Mouse (Mus musculus): ENCODE data around the gene Plxna2. TPM values are rescaled to one million over a fixed set of nuclear protein-coding genes. Genes with fewer than 3 reads are reported as not detected.
A peak's percentile ranks its signal among the peaks of the same experiment; 100 is the strongest.

Plxna2 gene
- polyA plus RNA-seq, 1 experiment from 2014 or later, result 19.0 TPM

- no peak for DNase-seq (ENCODE audit: low spot score)
- no peaks in the 10 kb centered on the region for H3K9me3 ChIP-seq (ENCODE audit: control insufficient read depth, low read length)
- H3K9ac ChIP-seq (ENCODE audit: low read length), result no peak overlapping the region
- no peaks in the 10 kb centered on the region for H3K27me3 ChIP-seq (ENCODE audit: control insufficient read depth, insufficient read depth, low read length)
- H3K4me3 ChIP-seq (ENCODE audit: low read depth, low read length), result no peak overlapping the region
- no peaks in the 10 kb centered on the region for H3K36me3 ChIP-seq (ENCODE audit: control insufficient read depth, insufficient read depth, low read length)
- H3K4me2 ChIP-seq (ENCODE audit: low read depth, low read length, severe bottlenecking), result no peak overlapping the region
- H3K4me1 ChIP-seq (replicated peaks; ENCODE audit: control insufficient read depth, insufficient read depth, low read length), result peaks cover 18% of the 10 kb centered on the region; the same call in 1 of the 2 replicates
- H3K27ac ChIP-seq (ENCODE audit: low read depth, low read length), result no peak overlapping the region
- ATAC-seq (replicated peaks; ENCODE audit: low FRiP score), result no peak
Observed at GRCm38 (mm10) chr1:194627286-194627685, 9.3 kb downstream of the Plxna2 start.

- DNase-seq (ENCODE audit: low spot score) (no peak), ATAC-seq (replicated peaks; ENCODE audit: low FRiP score) (peak; percentile 68)
- H3K27ac ChIP-seq (ENCODE audit: low read depth, low read length), result no peak overlapping the region
- no peaks in the 10 kb centered on the region for H3K9me3 ChIP-seq (ENCODE audit: control insufficient read depth, low read length)
- H3K4me1 ChIP-seq (replicated peaks; ENCODE audit: control insufficient read depth, insufficient read depth, low read length), result peaks cover 12% of the 10 kb centered on the region; the same call in 1 of the 2 replicates
- no peaks in the 10 kb centered on the region for H3K36me3 ChIP-seq (ENCODE audit: control insufficient read depth, insufficient read depth, low read length)
- H3K27me3 ChIP-seq (ENCODE audit: control insufficient read depth, insufficient read depth, low read length), result no peaks in the 10 kb centered on the region
- H3K4me2 ChIP-seq (ENCODE audit: low read depth, low read length, severe bottlenecking), result no peak overlapping the region
- 4% methylated on average over 2 of the region's 2 CpGs for WGBS
- H3K9ac ChIP-seq (ENCODE audit: low read length), result no peak overlapping the region
- H3K4me3 ChIP-seq (ENCODE audit: low read depth, low read length), result no peak overlapping the region
Observed at GRCm38 (mm10) chr1:194629135-194629689, 11.2 kb downstream of the Plxna2 start.

- WGBS, result 51% methylated on average over 1 of the region's 1 CpGs
- Histone ChIP-seq H3K4me2 (ENCODE audit: low read depth, low read length, severe bottlenecking) (no peak overlapping the region), H3K4me3 (ENCODE audit: low read depth, low read length) (no peak overlapping the region), H3K36me3 (ENCODE audit: control insufficient read depth, insufficient read depth, low read length) (no peaks in the 10 kb centered on the region), H3K9ac (ENCODE audit: low read length) (no peak overlapping the region), H3K27ac (ENCODE audit: low read depth, low read length) (no peak overlapping the region), H3K9me3 (ENCODE audit: control insufficient read depth, low read length) (no peaks in the 10 kb centered on the region), H3K4me1 (replicated peaks; ENCODE audit: control insufficient read depth, insufficient read depth, low read length) (peaks cover 12% of the 10 kb centered on the region; the same call in 1 of the 2 replicates), H3K27me3 (ENCODE audit: control insufficient read depth, insufficient read depth, low read length) (no peaks in the 10 kb centered on the region)
- no peak for ATAC-seq (replicated peaks; ENCODE audit: low FRiP score)
- no peak for DNase-seq (ENCODE audit: low spot score)
Observed at GRCm38 (mm10) chr1:194630498-194631056, 12.6 kb downstream of the Plxna2 start.

- Histone ChIP-seq H3K27me3 (ENCODE audit: control insufficient read depth, insufficient read depth, low read length) (no peaks in the 10 kb centered on the region), H3K9me3 (ENCODE audit: control insufficient read depth, low read length) (no peaks in the 10 kb centered on the region), H3K36me3 (ENCODE audit: control insufficient read depth, insufficient read depth, low read length) (no peaks in the 10 kb centered on the region), H3K27ac (ENCODE audit: low read depth, low read length) (no peak overlapping the region), H3K9ac (ENCODE audit: low read length) (no peak overlapping the region), H3K4me1 (replicated peaks; ENCODE audit: control insufficient read depth, insufficient read depth, low read length) (peaks cover 12% of the 10 kb centered on the region; the same call in 1 of the 2 replicates), H3K4me2 (ENCODE audit: low read depth, low read length, severe bottlenecking) (no peak overlapping the region), H3K4me3 (ENCODE audit: low read depth, low read length) (no peak overlapping the region)
- ATAC-seq (replicated peaks; ENCODE audit: low FRiP score) (no peak), DNase-seq (ENCODE audit: low spot score) (no peak)
- 41% methylated on average over 1 of the region's 1 CpGs for WGBS
Observed at GRCm38 (mm10) chr1:194631574-194631973, 13.6 kb downstream of the Plxna2 start.

- DNase-seq (ENCODE audit: low spot score) (no peak), ATAC-seq (replicated peaks; ENCODE audit: low FRiP score) (no peak)
- H3K27me3 ChIP-seq (ENCODE audit: control insufficient read depth, insufficient read depth, low read length), result no peaks in the 10 kb centered on the region
- H3K4me3 ChIP-seq (ENCODE audit: low read depth, low read length), result no peak overlapping the region
- H3K4me2 ChIP-seq (ENCODE audit: low read depth, low read length, severe bottlenecking), result no peak overlapping the region
- 88% methylated on average over 1 of the region's 1 CpGs for whole genome bisulfite sequencing
- H3K9me3 ChIP-seq (ENCODE audit: control insufficient read depth, low read length), result no peaks in the 10 kb centered on the region
- H3K9ac ChIP-seq (ENCODE audit: low read length), result no peak overlapping the region
- H3K4me1 ChIP-seq (replicated peaks; ENCODE audit: control insufficient read depth, insufficient read depth, low read length), result peaks cover 12% of the 10 kb centered on the region; the same call in 1 of the 2 replicates
- no peak overlapping the region for H3K27ac ChIP-seq (ENCODE audit: low read depth, low read length)
- H3K36me3 ChIP-seq (ENCODE audit: control insufficient read depth, insufficient read depth, low read length), result no peaks in the 10 kb centered on the region
Observed at GRCm38 (mm10) chr1:194632029-194632428, 14.0 kb downstream of the Plxna2 start.

- 42% methylated on average over 1 of the region's 1 CpGs for WGBS
- no peak for ATAC-seq (replicated peaks; ENCODE audit: low FRiP score)
- no peaks in the 10 kb centered on the region for H3K9me3 ChIP-seq (ENCODE audit: control insufficient read depth, low read length)
- H3K36me3 ChIP-seq (ENCODE audit: control insufficient read depth, insufficient read depth, low read length), result no peaks in the 10 kb centered on the region
- no peak overlapping the region for H3K27ac ChIP-seq (ENCODE audit: low read depth, low read length)
- H3K4me1 ChIP-seq (replicated peaks; ENCODE audit: control insufficient read depth, insufficient read depth, low read length), result peaks cover 1% of the 10 kb centered on the region; the same call in 1 of the 2 replicates
- no peak overlapping the region for H3K4me2 ChIP-seq (ENCODE audit: low read depth, low read length, severe bottlenecking)
- no peak overlapping the region for H3K4me3 ChIP-seq (ENCODE audit: low read depth, low read length)
- no peaks in the 10 kb centered on the region for H3K27me3 ChIP-seq (ENCODE audit: control insufficient read depth, insufficient read depth, low read length)
- H3K9ac ChIP-seq (ENCODE audit: low read length), result no peak overlapping the region
- DNase-seq (ENCODE audit: low spot score), result no peak
Observed at GRCm38 (mm10) chr1:194635411-194635810, 17.4 kb downstream of the Plxna2 start.

- no peaks in the 10 kb centered on the region for H3K27me3 ChIP-seq (ENCODE audit: control insufficient read depth, insufficient read depth, low read length)
- WGBS, result 72% methylated on average over 3 of the region's 3 CpGs
- no peaks in the 10 kb centered on the region; the same call in 1 of the 2 replicates for H3K4me1 ChIP-seq (replicated peaks; ENCODE audit: control insufficient read depth, insufficient read depth, low read length)
- H3K27ac ChIP-seq (ENCODE audit: low read depth, low read length), result no peak overlapping the region
- no peak overlapping the region for H3K9ac ChIP-seq (ENCODE audit: low read length)
- no peaks in the 10 kb centered on the region for H3K9me3 ChIP-seq (ENCODE audit: control insufficient read depth, low read length)
- no peak for DNase-seq (ENCODE audit: low spot score)
- H3K36me3 ChIP-seq (ENCODE audit: control insufficient read depth, insufficient read depth, low read length), result no peaks in the 10 kb centered on the region
- H3K4me2 ChIP-seq (ENCODE audit: low read depth, low read length, severe bottlenecking), result no peak overlapping the region
- H3K4me3 ChIP-seq (ENCODE audit: low read depth, low read length), result no peak overlapping the region
- no peak for ATAC-seq (replicated peaks; ENCODE audit: low FRiP score)
Observed at GRCm38 (mm10) chr1:194635942-194636341, 17.9 kb downstream of the Plxna2 start.

- Histone ChIP-seq H3K9me3 (ENCODE audit: control insufficient read depth, low read length) (no peaks in the 10 kb centered on the region), H3K27ac (ENCODE audit: low read depth, low read length) (no peak overlapping the region), H3K9ac (ENCODE audit: low read length) (no peak overlapping the region), H3K4me3 (ENCODE audit: low read depth, low read length) (no peak overlapping the region), H3K36me3 (ENCODE audit: control insufficient read depth, insufficient read depth, low read length) (no peaks in the 10 kb centered on the region), H3K27me3 (ENCODE audit: control insufficient read depth, insufficient read depth, low read length) (no peaks in the 10 kb centered on the region), H3K4me1 (replicated peaks; ENCODE audit: control insufficient read depth, insufficient read depth, low read length) (no peaks in the 10 kb centered on the region; the same call in 1 of the 2 replicates), H3K4me2 (ENCODE audit: low read depth, low read length, severe bottlenecking) (no peak overlapping the region)
- DNase-seq (ENCODE audit: low spot score) (no peak), ATAC-seq (replicated peaks; ENCODE audit: low FRiP score) (peak; percentile 76)
- 20% methylated on average over 5 of the region's 5 CpGs for WGBS
Observed at GRCm38 (mm10) chr1:194637391-194638304, 19.6 kb downstream of the Plxna2 start.
